Mouse (Mus musculus) CH12.LX (cell line): ENCODE measurements around the gene Camta1. TPM values are rescaled to one million over a fixed set of nuclear protein-coding genes. Genes with fewer than 3 reads are reported as not detected.

Source experiments
- DNase-seq: peaks from one replicate; pipeline ENCODE4 v3.0.0-alpha.2; 2013; ENCODE audit errors: extremely low read depth
- H3K27ac ChIP-seq: 2 replicates; pipeline ENCODE4 v1.5.1; 2012; ENCODE audit warnings: low read depth, mild to moderate bottlenecking, control low read depth, moderate library complexity; ENCODE audit not compliant: insufficient read depth
- H3K27me3 ChIP-seq: replicated peaks from 2 replicates; pipeline ENCODE3; 2012; ENCODE audit warnings: inconsistent platforms
- H3K36me3 ChIP-seq, 2 experiments: replicated peaks in 1 of 2; 2 replicates each; pipeline versions ENCODE3 to v1.6.1; 2012; ENCODE audit warnings: inconsistent platforms in 1 of 2, low read length in 1 of 2, mild to moderate bottlenecking in 1 of 2, mixed read lengths in 1 of 2, moderate library complexity in 1 of 2; ENCODE audit not compliant: control insufficient read depth in 1 of 2, insufficient read depth in 1 of 2
- H3K4me1 ChIP-seq, 2 experiments: 2 replicates each; pipeline ENCODE4 v1.6.1; 2012; ENCODE audit warnings: inconsistent platforms in 1 of 2, moderate library complexity in 1 of 2; ENCODE audit not compliant: insufficient read depth in 2 of 2, control insufficient read depth in 1 of 2
- H3K4me2 ChIP-seq: 2 replicates; pipeline ENCODE4 v1.6.1; 2012; ENCODE audit warnings: low read depth, mild to moderate bottlenecking, control low read depth; ENCODE audit not compliant: poor library complexity, insufficient read depth, severe bottlenecking
- H3K4me3 ChIP-seq, 3 experiments: fragments of 150-350 bp in 1 of 3; sonication (generic) in 1 of 3; replicated peaks in 1 of 3; 2 replicates each; pipeline versions ENCODE3 to v1.5.1; 2011 to 2012; ENCODE audit warnings: low read depth in 2 of 3, low read length in 2 of 3, mild to moderate bottlenecking in 2 of 3, moderate library complexity in 2 of 3, control low read depth in 1 of 3, improper control_type of control experiment in 1 of 3, inconsistent platforms in 1 of 3, mixed read lengths in 1 of 3; ENCODE audit not compliant: poor library complexity in 1 of 3
- H3K79me2 ChIP-seq: replicated peaks from 2 replicates; pipeline ENCODE4 v1.6.1; 2012; ENCODE audit warnings: mild to moderate bottlenecking, moderate library complexity; ENCODE audit not compliant: control insufficient read depth, poor library complexity, insufficient read depth, severe bottlenecking; ENCODE audit errors: extremely low read depth
- H3K9ac ChIP-seq: 2 replicates; pipeline ENCODE4 v1.6.1; 2012; ENCODE audit warnings: low read depth, mild to moderate bottlenecking, control low read depth, moderate library complexity; ENCODE audit not compliant: insufficient read depth
- H3K9me3 ChIP-seq: replicated peaks from 2 replicates; pipeline ENCODE3; 2012; ENCODE audit warnings: low read length, inconsistent platforms, mixed read lengths
- CHD1 ChIP-seq: IDR thresholded peaks from 2 replicates; pipeline ENCODE4 v1.6.1; 2012; ENCODE audit warnings: low read depth, low read length, improper control_type of control experiment, inconsistent platforms
- CHD2 ChIP-seq: IDR thresholded peaks from 2 replicates; pipeline ENCODE4 v1.6.1; 2011; ENCODE audit warnings: low read length, improper control_type of control experiment
- ELF1 ChIP-seq: IDR thresholded peaks from 2 replicates; pipeline ENCODE4 v1.6.1; 2014; ENCODE audit warnings: low read depth, mild to moderate bottlenecking, inconsistent platforms, low read length, improper control_type of control experiment
- GABPA ChIP-seq: IDR thresholded peaks from 2 replicates; pipeline ENCODE4 v1.6.1; 2012; ENCODE audit warnings: low read depth, low read length, improper control_type of control experiment, inconsistent platforms; ENCODE audit not compliant: insufficient replicate concordance
- IRF4 ChIP-seq: IDR thresholded peaks from 2 replicates; pipeline ENCODE4 v1.6.1; 2014; ENCODE audit warnings: low read depth, mild to moderate bottlenecking, inconsistent platforms, low read length, improper control_type of control experiment
- JUN ChIP-seq: IDR thresholded peaks from 2 replicates; pipeline ENCODE4 v1.6.1; 2011; ENCODE audit warnings: low read depth, mild to moderate bottlenecking, low read length, improper control_type of control experiment, moderate library complexity; ENCODE audit not compliant: insufficient read depth
- JUND ChIP-seq: conservative IDR thresholded peaks from 2 replicates; pipeline ENCODE4 v1.6.1; 2011; ENCODE audit warnings: low read depth, low read length, improper control_type of control experiment
- KAT2A ChIP-seq: IDR thresholded peaks from 2 replicates; pipeline ENCODE4 v1.6.1; 2012; ENCODE audit warnings: low read length, improper control_type of control experiment, inconsistent platforms; ENCODE audit not compliant: insufficient replicate concordance
- MXI1 ChIP-seq: IDR thresholded peaks from 2 replicates; pipeline ENCODE4 v1.6.1; 2011; ENCODE audit warnings: mild to moderate bottlenecking, low read depth, low read length, improper control_type of control experiment
- MYC ChIP-seq: IDR thresholded peaks from 2 replicates; pipeline ENCODE4 v1.6.1; 2011; ENCODE audit warnings: low read depth, mild to moderate bottlenecking, improper control_type of control experiment, low read length
- NELFE ChIP-seq: IDR thresholded peaks from 2 replicates; pipeline ENCODE4 v1.6.1; 2011; ENCODE audit warnings: low read depth, low read length, improper control_type of control experiment
- NRF1 ChIP-seq: IDR thresholded peaks from 2 replicates; pipeline ENCODE4 v1.6.1; 2014; ENCODE audit warnings: low read depth, mild to moderate bottlenecking, inconsistent platforms, low read length, improper control_type of control experiment, moderate library complexity
- POLR2A ChIP-seq: IDR thresholded peaks from 2 replicates; pipeline ENCODE4 v1.6.1; 2011; ENCODE audit warnings: low read depth, mild to moderate bottlenecking, improper control_type of control experiment, low read length
- SIN3A ChIP-seq: IDR thresholded peaks from 2 replicates; pipeline ENCODE4 v1.6.1; 2012; ENCODE audit warnings: low read length, improper control_type of control experiment, inconsistent platforms
- TBP ChIP-seq: conservative IDR thresholded peaks from 2 replicates; pipeline ENCODE4 v1.6.1; 2011; ENCODE audit warnings: low read depth, low read length, improper control_type of control experiment
- UBTF ChIP-seq: IDR thresholded peaks from 2 replicates; pipeline ENCODE4 v1.6.1; 2012; ENCODE audit warnings: low read depth, mild to moderate bottlenecking, inconsistent platforms, low read length, improper control_type of control experiment, moderate library complexity
- USF1 ChIP-seq: IDR thresholded peaks from 2 replicates; pipeline ENCODE4 v1.6.1; 2014; ENCODE audit warnings: low read depth, mild to moderate bottlenecking, inconsistent platforms, low read length, improper control_type of control experiment
- ZKSCAN1 ChIP-seq: IDR thresholded peaks from 2 replicates; pipeline ENCODE4 v1.6.1; 2012; ENCODE audit warnings: low read depth, inconsistent platforms, low read length, improper control_type of control experiment, borderline replicate concordance
- dilution Hi-C: fragments of 300-500 bp; cut with MboI; formaldehyde crosslinking; loops from 2 replicates; pipeline ENCODE4 v1.14.3; 2020; ENCODE audit warnings: low sequenced_read_pairs; ENCODE audit not compliant: extremely low pct_unique_long_range_greater_than_20kb, extremely low pct_ligation_motif_present
- in situ Hi-C: fragments of 300-500 bp; cut with MboI; formaldehyde crosslinking; loops from 3 replicates; pipeline ENCODE4 v1.14.3; 2019; ENCODE audit warnings: low sequenced_read_pairs, low pct_ligation_motif_present, low pct_unique_long_range_greater_than_20kb, mixed read lengths
- polyA plus RNA-seq: library from polyadenylated mRNA; unstranded; fragments of >175 nt; gene quantifications from 2 replicates; pipeline ENCODE4 v1.2.1, GENCODE M21; 2012; ENCODE audit warnings: low read depth; ENCODE audit not compliant: insufficient read length
- total RNA-seq, 2 experiments: library from RNA; depleted of rRNA; stranded (reverse); fragments of 300-350 nt in 1 of 2; fragments of >200 nt in 1 of 2; gene quantifications; 2 replicates each; pipeline ENCODE4 v1.2.3; 2012 to 2014

Gene Camta1
- total and polyA plus RNA-seq, 3 experiments = 9.9 to 32.5 (median 15.3) TPM

DNA sequence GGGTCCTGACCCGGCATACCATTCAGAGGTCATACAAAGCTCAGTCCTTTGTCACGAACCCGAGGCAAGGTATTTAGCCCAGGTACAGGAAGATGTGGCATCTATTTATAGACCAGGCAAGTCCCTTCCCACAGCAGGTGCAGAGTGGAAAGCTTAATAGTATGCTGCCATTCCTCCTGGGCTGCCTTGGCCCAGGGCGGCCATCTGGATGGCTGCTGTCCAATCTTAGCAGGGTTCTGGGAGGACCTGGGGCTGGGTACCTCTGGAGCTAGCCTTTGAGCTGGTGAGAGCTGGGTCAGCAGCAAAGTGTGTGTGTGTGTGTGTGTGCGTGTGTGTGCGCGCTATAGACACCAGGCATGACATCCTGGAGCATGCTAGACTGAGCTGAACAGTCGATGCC is 726.2 kb downstream of the Camta1 start:
- H3K9ac ChIP-seq = no peak overlapping the region
- TF ChIP-seq JUN (no peak), SIN3A (no peak), NELFE (no peak)
- no peaks in the 10 kb centered on the region for H3K4me1 ChIP-seq
- peaks cover 63% of the 10 kb centered on the region for H3K9me3 ChIP-seq
- H3K4me2 ChIP-seq = no peak overlapping the region
- peaks cover 12% of the 10 kb centered on the region for H3K27me3 ChIP-seq
- no peaks in the 10 kb centered on the region for H3K36me3 ChIP-seq
- in situ Hi-C loops = no loop called here
- no peak overlapping the region for H3K27ac ChIP-seq
- no peak for DNase-seq
- H3K4me3 ChIP-seq = no peak overlapping the region
- dilution Hi-C loops = no loop called here
- H3K79me2 ChIP-seq = no peaks in the 10 kb centered on the region

DNA sequence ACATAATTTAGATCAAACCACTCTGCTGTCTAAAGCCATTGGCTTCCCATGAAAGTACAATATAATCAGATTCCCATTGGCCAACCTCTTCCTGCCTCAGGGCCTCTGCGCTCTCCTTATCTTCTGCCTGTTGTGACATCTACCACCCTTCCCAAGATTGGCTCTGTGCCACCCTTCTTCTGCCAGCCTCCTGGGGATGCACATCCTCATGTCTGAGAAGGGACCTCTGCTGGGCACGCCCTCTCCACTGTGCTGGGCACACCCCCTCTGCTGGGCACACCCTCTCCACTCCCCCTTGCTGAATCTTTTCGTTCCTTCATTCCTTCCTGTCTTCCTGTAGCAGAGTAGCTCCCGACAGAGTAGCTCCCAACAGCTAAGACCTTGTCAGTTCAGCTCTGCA is 727.9 kb downstream of the Camta1 start:
- dilution Hi-C loops (no loop called here), in situ Hi-C loops (no loop called here)
- no peak overlapping the region for H3K27ac ChIP-seq
- no peaks in the 10 kb centered on the region for H3K79me2 ChIP-seq
- peaks cover 68% of the 10 kb centered on the region for H3K9me3 ChIP-seq
- no peaks in the 10 kb centered on the region for H3K36me3 ChIP-seq
- no peak for DNase-seq
- no peak for TF ChIP-seq POLR2A
- TF ChIP-seq, all 38 proteins: peak for 0
- H3K4me2 ChIP-seq = no peak overlapping the region
- peaks cover 7% of the 10 kb centered on the region for H3K27me3 ChIP-seq
- H3K4me3 ChIP-seq = no peak overlapping the region
- no peak overlapping the region for H3K9ac ChIP-seq
- no peaks in the 10 kb centered on the region for H3K4me1 ChIP-seq

DNA sequence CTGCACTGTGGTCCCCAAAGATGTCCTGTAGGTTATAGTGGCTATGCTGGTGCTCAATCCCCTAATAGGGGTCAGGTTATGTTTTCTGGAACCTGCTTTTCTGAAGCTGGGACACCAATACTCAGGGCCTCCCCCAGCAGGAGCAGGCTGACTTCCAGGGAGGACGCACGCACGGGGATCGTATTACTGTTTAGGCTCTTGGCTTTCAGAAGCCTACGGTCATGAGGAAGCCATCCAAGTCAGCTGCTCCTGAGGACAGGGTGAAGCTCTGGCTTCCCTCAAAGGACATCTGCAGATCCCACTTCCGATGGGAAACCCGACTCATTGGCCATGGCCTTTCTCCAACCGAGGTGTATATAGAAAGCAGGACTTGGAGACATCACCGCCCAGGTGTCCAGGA is 729.2 kb downstream of the Camta1 start:
- Histone ChIP-seq H3K27ac (no peak overlapping the region), H3K36me3 (no peaks in the 10 kb centered on the region), H3K4me1 (no peaks in the 10 kb centered on the region), H3K9ac (no peak overlapping the region), H3K9me3 (peaks cover 65% of the 10 kb centered on the region), H3K27me3 (peaks cover 7% of the 10 kb centered on the region), H3K79me2 (no peaks in the 10 kb centered on the region), H3K4me2 (no peak overlapping the region), H3K4me3 (no peak overlapping the region)
- TF ChIP-seq CHD1 (no peak), NELFE (no peak)
- in situ Hi-C loops (no loop called here), dilution Hi-C loops (no loop called here)
- no peak for DNase-seq

DNA sequence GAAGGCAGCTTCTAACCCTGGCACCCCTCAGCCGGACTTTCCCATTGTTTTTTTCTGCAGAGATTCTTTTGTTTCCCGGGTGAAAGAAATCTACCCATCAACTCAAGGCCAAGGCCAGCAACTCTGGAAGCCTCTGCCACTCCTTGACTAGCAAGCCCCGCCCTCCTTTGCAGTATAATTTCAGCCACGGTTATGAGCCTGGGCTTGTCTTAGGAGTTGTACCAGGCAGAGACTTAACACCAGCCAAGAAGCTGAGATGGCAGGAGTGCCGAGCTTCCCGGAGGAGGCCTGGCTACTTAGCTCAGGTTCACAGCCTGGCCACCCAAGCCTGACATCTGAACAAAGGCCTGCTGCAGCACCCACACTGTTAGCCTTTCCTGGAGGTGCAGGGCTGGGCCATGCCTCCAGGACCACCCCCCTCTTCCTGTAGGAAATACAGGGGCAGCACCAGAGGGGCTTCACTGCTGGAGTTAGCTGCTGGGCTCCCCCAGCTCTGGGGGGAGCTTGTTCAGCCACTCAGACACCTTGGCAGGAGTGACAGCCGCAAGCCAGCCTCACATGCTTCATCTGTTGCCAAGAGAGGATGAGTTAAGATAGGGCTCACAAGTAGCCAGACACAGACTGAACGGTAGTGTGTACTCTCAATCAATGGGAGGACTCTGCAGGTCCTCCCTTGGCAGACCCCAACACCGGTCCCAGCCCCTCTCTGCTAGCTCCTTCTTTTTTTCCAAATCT is 730.8 kb downstream of the Camta1 start:
- Histone ChIP-seq H3K9ac (no peak overlapping the region), H3K4me3 (no peak overlapping the region), H3K4me1 (no peaks in the 10 kb centered on the region), H3K36me3 (no peaks in the 10 kb centered on the region), H3K27ac (no peak overlapping the region), H3K4me2 (no peak overlapping the region), H3K9me3 (peaks cover 61% of the 10 kb centered on the region), H3K79me2 (no peaks in the 10 kb centered on the region), H3K27me3 (peaks cover 7% of the 10 kb centered on the region)
- no peak for DNase-seq
- dilution Hi-C loops = no loop called here
- in situ Hi-C loops = no loop called here
- TF ChIP-seq MXI1 (no peak), KAT2A (no peak), CHD2 (no peak), USF1 (no peak), IRF4 (no peak), JUND (no peak), ELF1 (no peak), GABPA (no peak), NRF1 (no peak), MYC (no peak), UBTF (no peak), TBP (no peak), JUN (no peak), ZKSCAN1 (no peak), NELFE (no peak), SIN3A (no peak)
